33 mouse cellular contexts compared by ENCODE assay signal in genomic region chr16:18197881-18198280, GRCm38 (mm10). TPM values are rescaled to one million over a fixed set of nuclear protein-coding genes. Genes with fewer than 3 reads are reported as not detected.
DNase-seq lines count a peak whose midpoint lies in the region; ATAC-seq and TF ChIP-seq lines count a peak whose summit lies in the region.
"Had no signal": no experiment of that assay in that cellular context is flagged by ENCODE, and none has a peak within 500 bp of the region (broad histone marks: within the 10 kb centered on the region; RNA-seq: fewer than 3 reads in every experiment).

No protein-coding gene starts in this region.

- H3K9ac ChIP-seq in hindbrain, embryonic 16.5 days (ENCODE audit: low read depth, low read length): no peak overlapping the region
- no peak overlapping the region for H3K9ac ChIP-seq in midbrain, postnatal 0 days (replicated peaks; ENCODE audit: low read length, poor library complexity, severe bottlenecking)
- no peak overlapping the region for H3K9ac ChIP-seq in forebrain, embryonic 15.5 days (replicated peaks)
- no peak overlapping the region; the same call in 1 of the 2 replicates for H3K9ac ChIP-seq in limb, embryonic 12.5 days (replicated peaks)
- H3K9ac ChIP-seq: limb, embryonic 15.5 days; liver, embryonic 14.5 days; lung, embryonic 14.5 days had no signal

- no peaks in the 10 kb centered on the region for H3K36me3 ChIP-seq in hindbrain, embryonic 10.5 days
- H3K36me3 ChIP-seq in hindbrain, embryonic 16.5 days (ENCODE audit: control insufficient read depth, insufficient read depth, low read length): no peaks in the 10 kb centered on the region
- H3K36me3 ChIP-seq in midbrain, embryonic 10.5 days: no peaks in the 10 kb centered on the region
- no peaks in the 10 kb centered on the region for H3K36me3 ChIP-seq in midbrain, postnatal 0 days (ENCODE audit: insufficient read depth, low read length)
- no peaks in the 10 kb centered on the region for H3K36me3 ChIP-seq in forebrain, embryonic 15.5 days
- H3K36me3 ChIP-seq in limb, embryonic 12.5 days: no peaks in the 10 kb centered on the region
- H3K36me3 ChIP-seq: embryonic facial prominence, embryonic 10.5 days; G1E; limb, embryonic 15.5 days had no signal

- no peak for DNase-seq in hindbrain, embryonic 10.5 days (ENCODE audit: low spot score)
- DNase-seq in midbrain, embryonic 10.5 days (ENCODE audit: low spot score): no peak
- no peak for DNase-seq in midbrain, postnatal 0 days (ENCODE audit: low spot score)
- DNase-seq in gastrocnemius, postnatal 36 days: no peak
- no peak for DNase-seq in embryo, embryonic 10.5 days (ENCODE audit: low spot score)
- DNase-seq: adrenal gland, postnatal 36 days; B cell, adult 2 months; cerebellum, adult 11 months; cerebellum, adult 9-11 months; heart, postnatal 36 days; kidney, adult 8-10 months; kidney, postnatal 25 days; layer of hippocampus, postnatal 36 days; lung, embryonic 14.5 days; spleen, adult 18-20 months had no signal

- peaks cover 60% of the 10 kb centered on the region for H3K4me1 ChIP-seq in hindbrain, embryonic 10.5 days (replicated peaks)
- H3K4me1 ChIP-seq in hindbrain, embryonic 16.5 days (ENCODE audit: control insufficient read depth, insufficient read depth, low read depth, low read length): peaks cover 18% of the 10 kb centered on the region
- peaks cover 54% of the 10 kb centered on the region for H3K4me1 ChIP-seq in midbrain, embryonic 10.5 days
- H3K4me1 ChIP-seq in midbrain, postnatal 0 days (ENCODE audit: insufficient read depth, low read length): peaks cover 5% of the 10 kb centered on the region; the same call in 1 of the 2 replicates
- H3K4me1 ChIP-seq in forebrain, embryonic 15.5 days: peaks cover 26% of the 10 kb centered on the region
- peaks cover 80% of the 10 kb centered on the region for H3K4me1 ChIP-seq in limb, embryonic 12.5 days (replicated peaks)

- no peak for ATAC-seq in hindbrain, embryonic 16.5 days
- ATAC-seq in midbrain, postnatal 0 days (ENCODE audit: low FRiP score): no peak
- no peak for ATAC-seq in forebrain, embryonic 15.5 days (replicated peaks)
- ATAC-seq in limb, embryonic 12.5 days (ENCODE audit: insufficient number of reproducible peaks, insufficient read depth, low FRiP score, low TSS enrichment, low read depth): no peak
- ATAC-seq: Patski had no signal

- no peaks in the 10 kb centered on the region for H3K9me3 ChIP-seq in hindbrain, embryonic 10.5 days
- H3K9me3 ChIP-seq in hindbrain, embryonic 16.5 days (ENCODE audit: control insufficient read depth, low read length): no peaks in the 10 kb centered on the region
- no peaks in the 10 kb centered on the region for H3K9me3 ChIP-seq in midbrain, embryonic 10.5 days (replicated peaks)
- no peaks in the 10 kb centered on the region for H3K9me3 ChIP-seq in midbrain, postnatal 0 days (ENCODE audit: low read length)
- no peaks in the 10 kb centered on the region for H3K9me3 ChIP-seq in forebrain, embryonic 15.5 days
- no peaks in the 10 kb centered on the region for H3K9me3 ChIP-seq in limb, embryonic 12.5 days
- H3K9me3 ChIP-seq: embryonic facial prominence, embryonic 10.5 days; G1E; limb, embryonic 15.5 days; megakaryocyte, embryonic 14.5 days had no signal

- no peaks in the 10 kb centered on the region for H3K27me3 ChIP-seq in hindbrain, embryonic 10.5 days (ENCODE audit: insufficient read depth, poor library complexity, severe bottlenecking)
- H3K27me3 ChIP-seq in hindbrain, embryonic 16.5 days (replicated peaks; ENCODE audit: control insufficient read depth, insufficient read depth, low read length): no peaks in the 10 kb centered on the region
- H3K27me3 ChIP-seq in midbrain, embryonic 10.5 days (ENCODE audit: low read depth, poor library complexity, severe bottlenecking): no peaks in the 10 kb centered on the region
- H3K27me3 ChIP-seq in midbrain, postnatal 0 days (ENCODE audit: insufficient read depth, low read length): no peaks in the 10 kb centered on the region; the same call in 1 of the 2 replicates
- H3K27me3 ChIP-seq in forebrain, embryonic 15.5 days: no peaks in the 10 kb centered on the region
- peaks cover 58% of the 10 kb centered on the region for H3K27me3 ChIP-seq in limb, embryonic 12.5 days

- peak overlapping the region; percentile 45; the same call in 1 of the 2 replicates for H3K27ac ChIP-seq in hindbrain, embryonic 10.5 days
- H3K27ac ChIP-seq in hindbrain, embryonic 16.5 days (ENCODE audit: low read depth, low read length): no peak overlapping the region
- H3K27ac ChIP-seq in midbrain, embryonic 10.5 days (replicated peaks): peak overlapping the region; percentile 69
- H3K27ac ChIP-seq in midbrain, postnatal 0 days (ENCODE audit: low read depth, low read length): no peak overlapping the region
- H3K27ac ChIP-seq in forebrain, embryonic 15.5 days (replicated peaks): peak overlapping the region; percentile 62; the same call in 1 of the 2 replicates
- peak overlapping the region; percentile 45; the same call in 1 of the 2 replicates for H3K27ac ChIP-seq in limb, embryonic 12.5 days
- H3K27ac ChIP-seq: embryonic facial prominence, embryonic 10.5 days; layer of hippocampus, adult 2 months; limb, embryonic 15.5 days; liver, embryonic 14.5 days had no signal

- WGBS in hindbrain, embryonic 10.5 days: 84% methylated on average over 6 of the region's 6 CpGs
- 85% methylated on average over 6 of the region's 6 CpGs for WGBS in hindbrain, embryonic 16.5 days
- WGBS in midbrain, embryonic 10.5 days: 82% methylated on average over 6 of the region's 6 CpGs
- WGBS in midbrain, postnatal 0 days: 79% methylated on average over 6 of the region's 6 CpGs
- WGBS in forebrain, embryonic 15.5 days: 78% methylated on average over 6 of the region's 6 CpGs
- WGBS in limb, embryonic 12.5 days: 81% methylated on average over 6 of the region's 6 CpGs

- intact Hi-C loops in gastrocnemius, postnatal 36 days (cut with DNase I): no loop called here

- no peak overlapping the region for H3K4me2 ChIP-seq in hindbrain, embryonic 16.5 days (ENCODE audit: low read length)
- no peak overlapping the region for H3K4me2 ChIP-seq in midbrain, postnatal 0 days (ENCODE audit: low read depth, low read length, poor library complexity, severe bottlenecking)
- no peak overlapping the region for H3K4me2 ChIP-seq in forebrain, embryonic 15.5 days (replicated peaks)
- H3K4me2 ChIP-seq in limb, embryonic 12.5 days: no peak overlapping the region
- H3K4me2 ChIP-seq: limb, embryonic 15.5 days; lung, embryonic 14.5 days had no signal

- TF ChIP-seq CTCF in midbrain, postnatal 0 days (IDR thresholded peaks at IDR 0.05): no peak

- H3K4me3 ChIP-seq in hindbrain, embryonic 10.5 days: no peak overlapping the region
- H3K4me3 ChIP-seq in hindbrain, embryonic 16.5 days (ENCODE audit: low read length): no peak overlapping the region
- no peak overlapping the region for H3K4me3 ChIP-seq in midbrain, embryonic 10.5 days
- no peak overlapping the region for H3K4me3 ChIP-seq in midbrain, postnatal 0 days (ENCODE audit: low read depth, low read length)
- no peak overlapping the region for H3K4me3 ChIP-seq in forebrain, embryonic 15.5 days
- no peak overlapping the region for H3K4me3 ChIP-seq in limb, embryonic 12.5 days (replicated peaks)
- H3K4me3 ChIP-seq: embryonic facial prominence, embryonic 10.5 days; layer of hippocampus, adult 2 months; limb, embryonic 15.5 days; megakaryocyte, embryonic 14.5 days had no signal

RNA-seq across cellular contexts. Expression of gene Ccdc188, which starts 19.8 kb away (rescaled TPM):
- polyA plus RNA-seq in hindbrain, embryonic 10.5 days (2016; fragmentation: Nextera tagmentation; extraction: Ambion mirVana): 0.12 TPM in 1 of 2 replicates, not detected in the other
- 0.11 TPM in 1 of 2 replicates, not detected in the other for polyA plus RNA-seq in hindbrain, embryonic 16.5 days (2015; fragmentation: Nextera tagmentation; extraction: Ambion mirVana)
- not detected in 2 replicates for polyA plus RNA-seq in midbrain, embryonic 10.5 days (2016; fragmentation: Nextera tagmentation; extraction: Ambion mirVana)
- total RNA-seq in midbrain, postnatal 0 days (2014; rRNA removed): not detected in 2 replicates
- polyA plus RNA-seq in midbrain, postnatal 0 days (2015; fragmentation: Nextera tagmentation; extraction: Ambion mirVana): not detected in 2 replicates
- polyA plus RNA-seq in forebrain, embryonic 15.5 days (2015; fragmentation: Nextera tagmentation; extraction: Ambion mirVana): 0.27 TPM in 1 of 2 replicates, not detected in the other
- polyA plus RNA-seq in limb, embryonic 12.5 days (2016; fragmentation: Nextera tagmentation; extraction: Ambion mirVana): not detected in 2 replicates
- total RNA-seq in gastrocnemius, postnatal 36 days (2021): not detected
- total RNA-seq: adrenal gland, adult 18-20 months; adrenal gland, postnatal 36 days; common myeloid progenitor, adult 5-6 weeks; G1E; gastrocnemius, adult 18-20 months; gastrocnemius, postnatal 4 days; heart, adult 8-10 months; heart, postnatal 36 days; layer of hippocampus, adult 2 months; layer of hippocampus, postnatal 36 days; left cerebral cortex, postnatal 25 days; neutrophil, adult 5-6 weeks had no signal
- polyA plus RNA-seq: embryonic facial prominence, embryonic 10.5 days; G1E; intestine, embryonic 14.5 days; limb, embryonic 15.5 days; liver, embryonic 14.5 days; lung, embryonic 14.5 days; Patski had no signal

RNA-seq across cellular contexts. Expression of gene Zdhhc8, which starts 37.1 kb away (rescaled TPM):
- 13.0 and 13.7 TPM in 2 replicates for polyA plus RNA-seq in hindbrain, embryonic 10.5 days (2016; fragmentation: Nextera tagmentation; extraction: Ambion mirVana)
- 8.0 and 14.6 TPM in 2 replicates for polyA plus RNA-seq in hindbrain, embryonic 16.5 days (2015; fragmentation: Nextera tagmentation; extraction: Ambion mirVana)
- polyA plus RNA-seq in midbrain, embryonic 10.5 days (2016; fragmentation: Nextera tagmentation; extraction: Ambion mirVana): 9.4 and 11.3 TPM in 2 replicates
- total RNA-seq in midbrain, postnatal 0 days (2014; rRNA removed): 34.1 and 41.2 TPM in 2 replicates
- polyA plus RNA-seq in midbrain, postnatal 0 days (2015; fragmentation: Nextera tagmentation; extraction: Ambion mirVana): 13.8 and 14.6 TPM in 2 replicates
- 17.9 and 18.9 TPM in 2 replicates for polyA plus RNA-seq in forebrain, embryonic 15.5 days (2015; fragmentation: Nextera tagmentation; extraction: Ambion mirVana)
- 18.5 and 20.0 TPM in 2 replicates for polyA plus RNA-seq in limb, embryonic 12.5 days (2016; fragmentation: Nextera tagmentation; extraction: Ambion mirVana)
- total RNA-seq in gastrocnemius, postnatal 36 days (2021): 10 to 100 TPM; 23.1 to 23.4 TPM

RNA-seq across cellular contexts. Expression of gene Trmt2a, which starts 50.6 kb away (rescaled TPM):
- 130 and 133 TPM in 2 replicates for polyA plus RNA-seq in hindbrain, embryonic 10.5 days (2016; fragmentation: Nextera tagmentation; extraction: Ambion mirVana)
- 100 and 105 TPM in 2 replicates for polyA plus RNA-seq in hindbrain, embryonic 16.5 days (2015; fragmentation: Nextera tagmentation; extraction: Ambion mirVana)
- 127 and 132 TPM in 2 replicates for polyA plus RNA-seq in midbrain, embryonic 10.5 days (2016; fragmentation: Nextera tagmentation; extraction: Ambion mirVana)
- 55.5 and 57.4 TPM in 2 replicates for total RNA-seq in midbrain, postnatal 0 days (2014; rRNA removed)
- polyA plus RNA-seq in midbrain, postnatal 0 days (2015; fragmentation: Nextera tagmentation; extraction: Ambion mirVana): 67.6 and 76.4 TPM in 2 replicates
- 114 and 119 TPM in 2 replicates for polyA plus RNA-seq in forebrain, embryonic 15.5 days (2015; fragmentation: Nextera tagmentation; extraction: Ambion mirVana)
- 119 and 122 TPM in 2 replicates for polyA plus RNA-seq in limb, embryonic 12.5 days (2016; fragmentation: Nextera tagmentation; extraction: Ambion mirVana)
- 10 to 100 TPM in 1 of 2 experiments, 1 to 10 TPM in 1; 8.8 to 10.4 TPM for total RNA-seq in gastrocnemius, postnatal 36 days (2021)

RNA-seq across cellular contexts. Expression of gene Ranbp1, which starts 50.7 kb away (rescaled TPM):
- 1,091 and 1,220 TPM in 2 replicates for polyA plus RNA-seq in hindbrain, embryonic 10.5 days (2016; fragmentation: Nextera tagmentation; extraction: Ambion mirVana)
- 362 and 365 TPM in 2 replicates for polyA plus RNA-seq in hindbrain, embryonic 16.5 days (2015; fragmentation: Nextera tagmentation; extraction: Ambion mirVana)
- 1,186 and 1,334 TPM in 2 replicates for polyA plus RNA-seq in midbrain, embryonic 10.5 days (2016; fragmentation: Nextera tagmentation; extraction: Ambion mirVana)
- total RNA-seq in midbrain, postnatal 0 days (2014; rRNA removed): 170 and 192 TPM in 2 replicates
- polyA plus RNA-seq in midbrain, postnatal 0 days (2015; fragmentation: Nextera tagmentation; extraction: Ambion mirVana): 412 and 447 TPM in 2 replicates
- polyA plus RNA-seq in forebrain, embryonic 15.5 days (2015; fragmentation: Nextera tagmentation; extraction: Ambion mirVana): 441 and 464 TPM in 2 replicates
- polyA plus RNA-seq in limb, embryonic 12.5 days (2016; fragmentation: Nextera tagmentation; extraction: Ambion mirVana): 943 and 976 TPM in 2 replicates
- total RNA-seq in gastrocnemius, postnatal 36 days (2021): 10 to 100 TPM; 18.3 to 20.6 TPM

Comparison
In these comparisons a context has a peak if more than half of its experiments do, and no peak if none do; other contexts are left out.
1. H3K27ac ChIP-seq: peak in hindbrain, embryonic 10.5 days (single experiment), midbrain, embryonic 10.5 days (single experiment), forebrain, embryonic 15.5 days (single experiment) and limb, embryonic 12.5 days (single experiment); none in hindbrain, embryonic 16.5 days (single experiment) and midbrain, postnatal 0 days (single experiment).